In the genomic region with DNA sequence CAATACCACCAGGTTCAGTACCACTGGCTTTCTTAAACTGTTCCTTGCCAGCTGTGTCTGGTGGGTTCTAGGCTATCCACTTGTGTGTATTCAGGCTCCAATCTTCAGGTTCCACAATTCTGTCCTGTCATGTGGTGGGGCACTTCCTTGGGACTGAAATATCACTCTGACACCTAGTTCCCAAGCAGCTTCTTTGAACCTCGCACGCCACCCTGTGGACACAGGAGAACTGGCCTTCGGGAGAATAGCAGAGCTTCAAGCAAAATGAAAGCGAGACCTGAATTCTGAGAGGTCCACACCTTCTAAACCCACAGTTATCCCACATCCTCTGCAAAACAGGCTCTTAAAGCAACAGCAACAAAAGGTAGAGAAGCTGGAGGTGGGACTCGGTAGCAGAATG, we compare ENCODE assay signal across 8 mouse cellular contexts.
DNase-seq lines count a peak whose midpoint lies in the region; ATAC-seq and TF ChIP-seq lines count a peak whose summit lies in the region.

No protein-coding gene starts in this region.

- H3K9me3 ChIP-seq in heart, embryonic 11.5 days (replicated peaks; ENCODE audit: control insufficient read depth, low read length) = no peaks in the 10 kb centered on the region
- no peaks in the 10 kb centered on the region for H3K9me3 ChIP-seq in erythroblast, embryonic 14.5 days (ENCODE audit: control insufficient read depth, low read length)

- no peak for ATAC-seq in heart, embryonic 11.5 days (replicated peaks; ENCODE audit: insufficient number of reproducible peaks, low FRiP score, low TSS enrichment)

- no peak for TF ChIP-seq POLR2A in bone marrow, adult 2 months (IDR thresholded peaks at IDR 0.05; ENCODE audit: borderline replicate concordance, control insufficient read depth, low read depth, low read length)

- H3K9ac ChIP-seq in heart, embryonic 11.5 days (ENCODE audit: low read depth, low read length) = no peak overlapping the region

- H3K79me2 ChIP-seq in macrophage (ENCODE audit: inconsistent target) = no peaks in the 10 kb centered on the region

- intact Hi-C loops in heart, postnatal 10 days (cut with DNase I) = loop anchor here (1.0 to 5.0 kb wide), 4 partner anchors 78 to 701 kb away; no protein-coding TSS in a partner anchor

- DNase-seq in heart, adult 11 months = peak; percentile 97
- peak; percentile 90 to 94 for DNase-seq in heart, postnatal 10 days
- peak; percentile 68 to 78 for DNase-seq in layer of hippocampus, postnatal 36 days
- DNase-seq in spleen, adult 12 weeks (ENCODE audit: low spot score) = peak; percentile 79

- no peak overlapping the region for H3K4me3 ChIP-seq in heart, embryonic 11.5 days (ENCODE audit: low read depth, low read length)
- no peak overlapping the region for H3K4me3 ChIP-seq in bone marrow, adult 2 months (replicated peaks; ENCODE audit: control insufficient read depth, low read depth, low read length)
- peak overlapping the region; percentile 8 for H3K4me3 ChIP-seq in erythroblast, embryonic 14.5 days (replicated peaks)
- no peak overlapping the region for H3K4me3 ChIP-seq in macrophage (ENCODE audit: inconsistent target)

- 19% methylated on average over 5 of the region's 5 CpGs for WGBS in heart, embryonic 11.5 days (ENCODE audit: insufficient replicate concordance)
- under 1% methylated on average over 5 of the region's 5 CpGs for WGBS in bone marrow, adult 2 months
- WGBS in macrophage (ENCODE audit: missing documents) = 1% methylated on average over 5 of the region's 5 CpGs

- no peak overlapping the region for H3K27ac ChIP-seq in heart, embryonic 11.5 days (ENCODE audit: low read depth, low read length)
- no peak overlapping the region for H3K27ac ChIP-seq in bone marrow, adult 2 months (ENCODE audit: control insufficient read depth, insufficient read depth, low read depth, low read length, poor library complexity)
- H3K27ac ChIP-seq in macrophage = peak overlapping the region; percentile 66

- peaks cover 2% of the 10 kb centered on the region; the same call in 1 of the 2 replicates for H3K27me3 ChIP-seq in heart, embryonic 11.5 days (ENCODE audit: control insufficient read depth, insufficient read depth, low read length)
- H3K27me3 ChIP-seq in erythroblast, embryonic 14.5 days (ENCODE audit: control insufficient read depth) = peaks cover 12% of the 10 kb centered on the region

- peak; percentile 97 for TF ChIP-seq CTCF in bone marrow, adult 2 months (IDR thresholded peaks at IDR 0.05; ENCODE audit: control insufficient read depth, insufficient read depth, low read length)

- H3K4me1 ChIP-seq in heart, embryonic 11.5 days (ENCODE audit: control insufficient read depth, insufficient read depth, low read length) = peaks cover 35% of the 10 kb centered on the region
- no peaks in the 10 kb centered on the region; the same call in 1 of the 2 replicates for H3K4me1 ChIP-seq in bone marrow, adult 2 months (ENCODE audit: control insufficient read depth, insufficient read depth, low read length)
- H3K4me1 ChIP-seq in erythroblast, embryonic 14.5 days (ENCODE audit: control insufficient read depth) = peaks cover 76% of the 10 kb centered on the region

- no peaks in the 10 kb centered on the region for H3K36me3 ChIP-seq in heart, embryonic 11.5 days (ENCODE audit: control insufficient read depth, insufficient read depth, low read length)
- H3K36me3 ChIP-seq in erythroblast, embryonic 14.5 days (ENCODE audit: control insufficient read depth) = no peaks in the 10 kb centered on the region
- H3K36me3 ChIP-seq in macrophage (ENCODE audit: inconsistent target) = no peaks in the 10 kb centered on the region

- no peak overlapping the region for H3K4me2 ChIP-seq in heart, embryonic 11.5 days
